Mouse (Mus musculus) liver, adult 2 months (tissue): ENCODE measurements at regions not wholly inside any gene's neighbourhood (a gene's known extent, or its start where the extent isn't known, plus 50 kb on each side); places are given as distances from the start of the nearest gene placed in this dataset.

Experiments
- DNase-seq: peaks from one replicate; pipeline ENCODE4 v3.0.0-alpha.2; 2011; ENCODE audit warnings: low read depth, low spot score; ENCODE audit errors: extremely low read depth
- H3K27ac ChIP-seq: fragments of 200-500 bp; replicated peaks from 2 replicates; pipeline ENCODE4 v1.5.1; 2012; ENCODE audit warnings: low read depth, mild to moderate bottlenecking, control low read depth, inconsistent platforms, low read length; ENCODE audit not compliant: insufficient read depth
- H3K27me3 ChIP-seq: fragments of 200-500 bp; 2 replicates; pipeline ENCODE4 v1.6.1; 2012; ENCODE audit warnings: mild to moderate bottlenecking, moderate library complexity, low read length, inconsistent platforms; ENCODE audit not compliant: control insufficient read depth, insufficient read depth
- H3K36me3 ChIP-seq: fragments of 200-500 bp; 2 replicates; pipeline ENCODE4 v1.6.1; 2012; ENCODE audit warnings: low read length, inconsistent platforms; ENCODE audit not compliant: control insufficient read depth, insufficient read depth
- H3K4me1 ChIP-seq: fragments of 200-500 bp; 2 replicates; pipeline ENCODE4 v1.6.1; 2011; ENCODE audit warnings: low read length; ENCODE audit not compliant: control insufficient read depth, insufficient read depth
- H3K4me3 ChIP-seq: fragments of 200-500 bp; 2 replicates; pipeline ENCODE4 v1.5.1; 2011; ENCODE audit warnings: low read depth, mild to moderate bottlenecking, control low read depth, low read length, moderate library complexity; ENCODE audit not compliant: insufficient read depth
- H3K79me2 ChIP-seq: fragments of 200-500 bp; 2 replicates; pipeline ENCODE4 v1.6.1; 2012; ENCODE audit warnings: inconsistent platforms, mild to moderate bottlenecking, low read length, moderate library complexity; ENCODE audit not compliant: control insufficient read depth, insufficient read depth
- H3K9ac ChIP-seq: fragments of 200-500 bp; 2 replicates; pipeline ENCODE4 v1.6.1; 2012; ENCODE audit warnings: low read depth, mild to moderate bottlenecking, control low read depth, inconsistent platforms, low read length
- CTCF ChIP-seq: fragments of 200-500 bp; IDR thresholded peaks from 2 replicates; pipeline ENCODE4 v1.5.1; 2011; ENCODE audit warnings: low read depth, low read length, control low read depth
- POLR2A ChIP-seq: fragments of 200-500 bp; IDR thresholded peaks from 2 replicates; pipeline ENCODE4 v1.6.1; 2011; ENCODE audit warnings: low read length, control low read depth; ENCODE audit not compliant: insufficient read depth; ENCODE audit errors: extremely low read depth
- WGBS: fragments of 180-500 bp; shearing (Covaris S2); methylation state at CpG from one replicate; pipeline ENCODE4 v1.1.7; 2018; 5-methylcytosine and 5-hydroxymethylcytosine counted together

- Histone ChIP-seq H3K4me1 (peaks cover 2% of the 10 kb centered on the region; the same call in 1 of the 2 replicates), H3K79me2 (no peaks in the 10 kb centered on the region), H3K27me3 (no peaks in the 10 kb centered on the region), H3K4me3 (no peak overlapping the region), H3K9ac (no peak overlapping the region), H3K36me3 (no peaks in the 10 kb centered on the region), H3K27ac (no peak overlapping the region)
- peak; percentile 71 for DNase-seq
- 27% methylated on average over 4 of the region's 4 CpGs for WGBS
- TF ChIP-seq POLR2A, result no peak
- no peak for TF ChIP-seq CTCF
Measured at GRCm38 (mm10) chr9:33039221-33039790, 403.3 kb downstream of the Ets1 start.

- Histone ChIP-seq H3K27me3 (no peaks in the 10 kb centered on the region), H3K27ac (no peak overlapping the region)
Measured at GRCm38 (mm10) chr9:33050789-33051188, 414.8 kb downstream of the Ets1 start.

GRCm38 (mm10) chr9:33060636-33061264, 424.7 kb downstream of the Ets1 start:
- Histone ChIP-seq H3K4me3 (no peak overlapping the region), H3K36me3 (no peaks in the 10 kb centered on the region), H3K4me1 (peaks cover 7% of the 10 kb centered on the region; the same call in 1 of the 2 replicates), H3K79me2 (no peaks in the 10 kb centered on the region), H3K27ac (no peak overlapping the region), H3K9ac (no peak overlapping the region), H3K27me3 (no peaks in the 10 kb centered on the region)
- 83% methylated on average over 6 of the region's 6 CpGs for WGBS
- TF ChIP-seq CTCF, result no peak
- no peak for TF ChIP-seq POLR2A
- DNase-seq, result no peak

More at GRCm38 (mm10) chr9:33050789-33051188, 414.8 kb downstream of the Ets1 start:
- Histone ChIP-seq H3K4me1 (peaks cover 2% of the 10 kb centered on the region; the same call in 1 of the 2 replicates), H3K79me2 (no peaks in the 10 kb centered on the region), H3K9ac (no peak overlapping the region), H3K4me3 (no peak overlapping the region), H3K36me3 (no peaks in the 10 kb centered on the region)
- TF ChIP-seq CTCF (no peak), POLR2A (no peak)
- 94% methylated on average over 4 of the region's 4 CpGs for WGBS
- no peak for DNase-seq

GRCm38 (mm10) chr9:33062476-33062875, 426.5 kb downstream of the Ets1 start:
- no peak overlapping the region for H3K9ac ChIP-seq
- H3K4me1 ChIP-seq, result peaks cover 16% of the 10 kb centered on the region
- 94% methylated on average over 4 of the region's 4 CpGs for WGBS
- no peak overlapping the region for H3K27ac ChIP-seq
- H3K79me2 ChIP-seq, result no peaks in the 10 kb centered on the region
- no peak for TF ChIP-seq POLR2A
- H3K27me3 ChIP-seq, result no peaks in the 10 kb centered on the region
- no peaks in the 10 kb centered on the region for H3K36me3 ChIP-seq
- no peak overlapping the region for H3K4me3 ChIP-seq
- DNase-seq, result no peak

GRCm38 (mm10) chr9:33065331-33065730, 429.3 kb downstream of the Ets1 start:
- H3K79me2 ChIP-seq, result no peaks in the 10 kb centered on the region
- peak; percentile 80 for DNase-seq

GRCm38 (mm10) chr9:33067521-33067920, 431.5 kb downstream of the Ets1 start:
- WGBS, result 32% methylated on average over 1 of the region's 1 CpGs

More at GRCm38 (mm10) chr9:33065331-33065730, 429.3 kb downstream of the Ets1 start:
- Histone ChIP-seq H3K36me3 (no peaks in the 10 kb centered on the region), H3K27me3 (no peaks in the 10 kb centered on the region), H3K4me3 (no peak overlapping the region), H3K9ac (no peak overlapping the region), H3K27ac (no peak overlapping the region), H3K4me1 (peaks cover 20% of the 10 kb centered on the region)
- 49% methylated on average over 3 of the region's 3 CpGs for WGBS
- no peak for TF ChIP-seq CTCF
- TF ChIP-seq POLR2A, result no peak

More at GRCm38 (mm10) chr9:33067521-33067920, 431.5 kb downstream of the Ets1 start:
- TF ChIP-seq POLR2A (no peak), CTCF (no peak)
- Histone ChIP-seq H3K4me1 (peaks cover 20% of the 10 kb centered on the region), H3K27me3 (no peaks in the 10 kb centered on the region), H3K27ac (no peak overlapping the region), H3K9ac (no peak overlapping the region), H3K79me2 (no peaks in the 10 kb centered on the region), H3K36me3 (no peaks in the 10 kb centered on the region), H3K4me3 (no peak overlapping the region)
- DNase-seq, result peak; percentile 93
